Mouse (Mus musculus): ENCODE results near the gene Ptf1a. TPM values are rescaled to one million over a fixed set of nuclear protein-coding genes. Genes with fewer than 3 reads are reported as not detected.

Ptf1a gene
- polyA plus RNA-seq, 1 experiment from 2014 or later: not detected

GRCm38 (mm10) chr2:19449308-19449707 is 3.8 kb downstream of the Ptf1a start:
- Histone ChIP-seq H3K36me3 (ENCODE audit: insufficient read depth, low read length) (no peaks in the 10 kb centered on the region), H3K27me3 (ENCODE audit: insufficient read depth, low read length) (peaks cover 98% of the 10 kb centered on the region), H3K9me3 (ENCODE audit: low read length) (no peaks in the 10 kb centered on the region), H3K9ac (replicated peaks; ENCODE audit: low read length) (no peak overlapping the region), H3K27ac (ENCODE audit: low read length) (no peak overlapping the region), H3K4me2 (replicated peaks; ENCODE audit: low read depth, low read length) (no peak overlapping the region), H3K4me1 (ENCODE audit: insufficient read depth, low read length) (peaks cover 10% of the 10 kb centered on the region), H3K4me3 (ENCODE audit: low read length) (no peak overlapping the region)
- ATAC-seq (ENCODE audit: low FRiP score, low TSS enrichment): no peak
- WGBS: 14% methylated on average over 4 of the region's 4 CpGs

GRCm38 (mm10) chr2:19452531-19453055 is 7.1 kb downstream of the Ptf1a start:
- Histone ChIP-seq H3K4me1 (ENCODE audit: insufficient read depth, low read length) (no peaks in the 10 kb centered on the region), H3K9ac (replicated peaks; ENCODE audit: low read length) (no peak overlapping the region), H3K4me2 (replicated peaks; ENCODE audit: low read depth, low read length) (no peak overlapping the region), H3K27ac (ENCODE audit: low read length) (no peak overlapping the region), H3K9me3 (ENCODE audit: low read length) (no peaks in the 10 kb centered on the region), H3K4me3 (ENCODE audit: low read length) (no peak overlapping the region), H3K36me3 (ENCODE audit: insufficient read depth, low read length) (no peaks in the 10 kb centered on the region), H3K27me3 (ENCODE audit: insufficient read depth, low read length) (peaks cover 99% of the 10 kb centered on the region)
- ATAC-seq (ENCODE audit: low FRiP score, low TSS enrichment): no peak
- under 1% methylated on average over 19 of the region's 19 CpGs for WGBS

GRCm38 (mm10) chr2:19455228-19455627 is 9.8 kb downstream of the Ptf1a start:
- Histone ChIP-seq H3K27me3 (ENCODE audit: insufficient read depth, low read length) (peaks cover 91% of the 10 kb centered on the region), H3K9me3 (ENCODE audit: low read length) (no peaks in the 10 kb centered on the region), H3K4me2 (replicated peaks; ENCODE audit: low read depth, low read length) (no peak overlapping the region), H3K27ac (ENCODE audit: low read length) (no peak overlapping the region), H3K9ac (replicated peaks; ENCODE audit: low read length) (no peak overlapping the region), H3K4me3 (ENCODE audit: low read length) (no peak overlapping the region), H3K4me1 (ENCODE audit: insufficient read depth, low read length) (no peaks in the 10 kb centered on the region), H3K36me3 (ENCODE audit: insufficient read depth, low read length) (no peaks in the 10 kb centered on the region)
- WGBS: 4% methylated on average over 5 of the region's 5 CpGs
- no peak for ATAC-seq (ENCODE audit: low FRiP score, low TSS enrichment)

- Histone ChIP-seq H3K9me3 (ENCODE audit: low read length) (no peaks in the 10 kb centered on the region), H3K9ac (replicated peaks; ENCODE audit: low read length) (no peak overlapping the region), H3K36me3 (ENCODE audit: insufficient read depth, low read length) (no peaks in the 10 kb centered on the region), H3K4me1 (ENCODE audit: insufficient read depth, low read length) (no peaks in the 10 kb centered on the region), H3K27me3 (ENCODE audit: insufficient read depth, low read length) (peaks cover 88% of the 10 kb centered on the region), H3K4me2 (replicated peaks; ENCODE audit: low read depth, low read length) (no peak overlapping the region), H3K4me3 (ENCODE audit: low read length) (no peak overlapping the region), H3K27ac (ENCODE audit: low read length) (no peak overlapping the region)
- no peak for ATAC-seq (ENCODE audit: low FRiP score, low TSS enrichment)
- 11% methylated on average over 10 of the region's 10 CpGs for WGBS
Measured at GRCm38 (mm10) chr2:19455857-19456482, 10.5 kb downstream of the Ptf1a start.

- H3K4me2 ChIP-seq (replicated peaks; ENCODE audit: low read depth, low read length): no peak overlapping the region
- H3K27me3 ChIP-seq (ENCODE audit: insufficient read depth, low read length): peaks cover 66% of the 10 kb centered on the region
Measured at GRCm38 (mm10) chr2:19458785-19459184, 13.3 kb downstream of the Ptf1a start.

GRCm38 (mm10) chr2:19461940-19462339 is 16.5 kb downstream of the Ptf1a start:
- Histone ChIP-seq H3K9me3 (ENCODE audit: low read length) (no peaks in the 10 kb centered on the region), H3K27ac (ENCODE audit: low read length) (no peak overlapping the region), H3K36me3 (ENCODE audit: insufficient read depth, low read length) (no peaks in the 10 kb centered on the region), H3K9ac (replicated peaks; ENCODE audit: low read length) (no peak overlapping the region), H3K4me2 (replicated peaks; ENCODE audit: low read depth, low read length) (no peak overlapping the region), H3K4me1 (ENCODE audit: insufficient read depth, low read length) (no peaks in the 10 kb centered on the region), H3K4me3 (ENCODE audit: low read length) (no peak overlapping the region), H3K27me3 (ENCODE audit: insufficient read depth, low read length) (peaks cover 36% of the 10 kb centered on the region)
- WGBS: 44% methylated on average over 2 of the region's 2 CpGs
- no peak for ATAC-seq (ENCODE audit: low FRiP score, low TSS enrichment)

More at GRCm38 (mm10) chr2:19458785-19459184, 13.3 kb downstream of the Ptf1a start:
- no peak for ATAC-seq (ENCODE audit: low FRiP score, low TSS enrichment)
- H3K4me3 ChIP-seq (ENCODE audit: low read length): no peak overlapping the region
- H3K4me1 ChIP-seq (ENCODE audit: insufficient read depth, low read length): no peaks in the 10 kb centered on the region
- H3K9me3 ChIP-seq (ENCODE audit: low read length): no peaks in the 10 kb centered on the region
- WGBS: 54% methylated on average over 2 of the region's 2 CpGs
- no peaks in the 10 kb centered on the region for H3K36me3 ChIP-seq (ENCODE audit: insufficient read depth, low read length)
- no peak overlapping the region for H3K27ac ChIP-seq (ENCODE audit: low read length)
- H3K9ac ChIP-seq (replicated peaks; ENCODE audit: low read length): no peak overlapping the region

GRCm38 (mm10) chr2:19490262-19490661 is 44.8 kb downstream of the Ptf1a start:
- 78% methylated on average over 3 of the region's 3 CpGs for WGBS
- H3K27ac ChIP-seq (ENCODE audit: low read length): no peak overlapping the region
- no peak for ATAC-seq (ENCODE audit: low FRiP score, low TSS enrichment)

More at GRCm38 (mm10) chr2:19490262-19490661, 44.8 kb downstream of the Ptf1a start:
- H3K9me3 ChIP-seq (ENCODE audit: low read length): no peaks in the 10 kb centered on the region
- H3K4me2 ChIP-seq (replicated peaks; ENCODE audit: low read depth, low read length): no peak overlapping the region
- H3K4me1 ChIP-seq (ENCODE audit: insufficient read depth, low read length): no peaks in the 10 kb centered on the region
- no peaks in the 10 kb centered on the region for H3K36me3 ChIP-seq (ENCODE audit: insufficient read depth, low read length)
- H3K27me3 ChIP-seq (ENCODE audit: insufficient read depth, low read length): 0 out of 2 replicates have a peak, but pooled peaks cover 3% of the 10 kb centered on the region
- H3K9ac ChIP-seq (replicated peaks; ENCODE audit: low read length): no peak overlapping the region
- H3K4me3 ChIP-seq (ENCODE audit: low read length): no peak overlapping the region

Other genes starting within 250 kb of the Ptf1a start
- gene Armc3, start 246.4 kb upstream of the Ptf1a start, polyA plus RNA-seq (2015; fragmentation: Nextera tagmentation; extraction: Ambion mirVana): 0.21 and 0.30 TPM in 2 replicates
- gene Msrb2, start 74.2 kb upstream of the Ptf1a start, polyA plus RNA-seq (2015; fragmentation: Nextera tagmentation; extraction: Ambion mirVana): 35.1 and 36.5 TPM in 2 replicates
- gene 4921504E06Rik, start 108.3 kb downstream of the Ptf1a start, polyA plus RNA-seq (2015; fragmentation: Nextera tagmentation; extraction: Ambion mirVana): not detected in 2 replicates
- gene Otud1, start 212.1 kb downstream of the Ptf1a start, polyA plus RNA-seq (2015; fragmentation: Nextera tagmentation; extraction: Ambion mirVana): 1.4 TPM in 2 replicates

Measured in kidney, embryonic 16.5 days (tissue).